Mouse (Mus musculus): ENCODE measurements around the gene Cyld. TPM values are rescaled to one million over a fixed set of nuclear protein-coding genes. Genes with fewer than 3 reads are reported as not detected.
"Not testable (repeated sequence)": the region's sequence is repeated elsewhere in the genome, so short reads cannot be mapped to it uniquely, and the experiment has no call there.

Gene Cyld
- 10 to 100 TPM; 19.6 to 25.1 (median 24.0) TPM for total RNA-seq (2022)

DNA sequence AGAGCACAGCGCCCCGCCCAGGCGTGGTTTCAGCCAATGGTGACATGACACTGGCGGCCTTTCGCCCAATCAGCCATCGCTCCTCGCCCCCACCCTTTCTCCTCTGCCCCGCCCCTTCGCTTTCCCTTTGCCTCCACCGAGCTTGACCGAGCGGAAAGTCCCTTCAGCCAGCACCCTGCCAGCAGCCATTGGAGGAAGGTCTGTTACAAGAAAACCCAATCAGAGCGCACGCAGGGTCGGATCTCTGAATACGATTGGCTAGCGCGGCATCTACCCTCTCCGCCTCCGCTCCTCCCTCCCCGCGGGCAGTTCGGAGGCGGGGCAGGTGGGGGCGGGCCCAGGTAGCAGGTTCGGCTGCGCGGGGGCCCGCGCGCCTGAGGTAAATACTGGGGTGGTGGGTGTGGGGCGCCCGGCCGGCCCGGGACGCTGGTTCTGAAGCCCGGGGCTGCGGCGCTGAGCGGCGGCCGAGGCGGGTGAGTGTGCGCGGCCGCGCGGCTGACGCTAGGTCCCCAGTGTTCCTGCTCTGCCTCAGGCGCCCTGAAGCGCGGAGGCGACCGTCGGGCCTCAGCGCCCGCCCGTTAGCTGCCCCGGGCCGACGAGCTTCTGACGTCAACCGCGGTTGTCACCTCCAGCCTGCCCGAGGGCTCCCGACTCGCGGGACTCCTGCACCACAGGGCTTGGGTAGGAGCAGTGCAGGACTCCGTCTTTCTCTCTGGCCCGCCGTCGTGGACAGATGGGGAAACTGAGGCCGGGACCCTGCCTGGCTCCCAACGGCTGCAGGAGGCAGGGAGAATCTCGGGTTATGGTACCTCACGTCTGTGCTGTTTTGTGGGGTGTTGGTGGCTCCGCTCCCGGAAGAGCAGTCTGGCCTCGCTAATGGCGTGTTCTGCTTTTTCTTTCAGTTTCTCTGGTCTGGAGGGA is at the start of gene Cyld:
Cyld (plus strand) TSS at position 308 of the 921 bp plus-strand sequence.
- DNase-seq (ENCODE audit: low spot score in 2 of 2), result peak; percentile 98 to 99

- DNase-seq (ENCODE audit: low spot score in 2 of 2), result no peak
These were observed 48.5 kb upstream of the Cyld start for GRCm38 (mm10) chr8:88648322-88648721.

DNA sequence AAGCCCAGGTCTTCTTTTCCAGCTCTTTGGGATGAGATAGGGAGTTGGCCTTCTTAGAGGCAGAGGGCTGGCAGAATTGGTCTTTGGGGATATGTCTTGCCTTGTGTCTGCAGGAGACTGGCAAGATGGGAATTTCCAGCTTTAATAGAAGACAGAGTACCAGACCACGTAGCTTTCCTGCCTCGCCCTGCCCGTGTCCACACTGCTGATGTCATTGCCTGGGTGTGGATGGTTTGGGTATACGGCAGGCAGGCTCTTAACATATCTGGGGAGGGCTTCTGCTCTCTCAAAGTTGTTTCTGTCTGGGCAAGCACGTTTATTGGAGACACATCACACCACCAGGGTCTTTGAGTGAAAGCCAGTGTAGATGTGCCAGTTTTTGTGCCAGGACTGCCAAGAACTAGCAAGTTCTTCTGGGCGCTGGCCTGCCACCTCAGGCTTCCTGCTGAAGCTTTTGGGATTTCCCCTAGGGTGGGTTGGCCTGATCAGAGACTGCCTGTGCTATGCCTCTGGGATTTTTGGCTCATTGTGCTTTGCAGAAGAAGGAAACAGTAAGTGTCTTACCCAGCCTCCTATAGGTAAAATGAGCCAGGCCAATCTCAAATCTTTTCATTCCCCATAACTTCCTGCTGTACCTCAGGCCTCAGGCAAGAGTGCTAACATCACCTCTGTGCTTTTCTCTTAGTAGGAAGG is 46.7 kb upstream of the Cyld start:
- DNase-seq (ENCODE audit: low spot score in 2 of 2), result no peak

- DNase-seq (ENCODE audit: low spot score in 2 of 2), result not testable (repeated sequence)
These were observed 45.7 kb upstream of the Cyld start for GRCm38 (mm10) chr8:88651122-88651521.

GRCm38 (mm10) chr8:88655334-88655733 is 41.5 kb upstream of the Cyld start:
- DNase-seq (ENCODE audit: low spot score in 2 of 2), result no peak

- DNase-seq (ENCODE audit: low spot score in 2 of 2), result no peak
These were observed 37.0 kb upstream of the Cyld start for GRCm38 (mm10) chr8:88659873-88660272.

DNA sequence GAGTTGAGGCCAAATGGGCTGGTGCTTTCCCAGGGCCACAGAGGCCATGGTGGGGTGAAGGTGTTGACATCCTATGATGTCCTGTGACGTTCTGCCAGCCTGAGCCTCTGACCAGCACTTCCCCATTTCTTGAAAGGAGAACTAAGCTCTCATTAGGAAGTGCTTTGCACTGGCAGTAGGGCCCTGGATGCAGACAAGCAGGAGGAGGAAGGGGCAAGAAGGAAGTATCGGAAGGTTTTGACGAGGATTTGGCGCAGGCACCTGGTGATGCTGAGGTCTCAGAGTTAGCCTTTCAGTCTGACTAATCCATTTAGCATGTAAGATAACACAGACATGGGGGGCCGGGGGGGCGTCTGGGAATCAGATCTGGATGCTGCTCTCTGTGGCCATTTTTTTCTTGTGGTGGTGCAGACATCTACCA is 34.4 kb upstream of the Cyld start:
- DNase-seq (ENCODE audit: low spot score in 2 of 2), result no peak

GRCm38 (mm10) chr8:88664121-88664520 is 32.7 kb upstream of the Cyld start:
- DNase-seq (ENCODE audit: low spot score in 2 of 2), result no peak

DNA sequence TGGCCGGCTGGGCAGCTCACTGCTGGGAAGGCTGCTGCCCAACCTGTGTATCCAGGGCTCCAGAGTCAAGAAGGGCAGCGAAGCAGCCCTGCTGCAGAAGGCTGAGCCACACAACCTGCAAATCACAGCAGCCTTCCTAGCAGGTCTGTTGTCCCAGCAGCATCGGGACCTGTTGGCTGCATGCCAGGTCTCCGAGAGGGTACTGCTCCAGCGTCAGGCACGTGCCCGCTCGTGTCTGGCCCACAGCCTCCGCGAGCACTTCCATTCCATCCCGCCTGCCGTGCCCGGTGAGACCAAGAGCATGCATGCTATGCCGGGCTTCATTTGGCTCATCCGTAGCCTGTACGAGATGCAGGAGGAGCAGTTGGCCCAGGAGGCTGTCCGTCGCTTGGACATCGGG is 31.9 kb upstream of the Cyld start:
- DNase-seq (ENCODE audit: low spot score in 2 of 2), result no peak

GRCm38 (mm10) chr8:88666435-88666834 is 30.4 kb upstream of the Cyld start:
- DNase-seq (ENCODE audit: low spot score in 2 of 2), result no peak

GRCm38 (mm10) chr8:88668400-88669086 is 28.3 kb upstream of the Cyld start:
- no peak for DNase-seq (ENCODE audit: low spot score in 2 of 2)

- DNase-seq (ENCODE audit: low spot score in 2 of 2), result no peak
These were observed 26.0 kb upstream of the Cyld start for GRCm38 (mm10) chr8:88670782-88671181.

DNA sequence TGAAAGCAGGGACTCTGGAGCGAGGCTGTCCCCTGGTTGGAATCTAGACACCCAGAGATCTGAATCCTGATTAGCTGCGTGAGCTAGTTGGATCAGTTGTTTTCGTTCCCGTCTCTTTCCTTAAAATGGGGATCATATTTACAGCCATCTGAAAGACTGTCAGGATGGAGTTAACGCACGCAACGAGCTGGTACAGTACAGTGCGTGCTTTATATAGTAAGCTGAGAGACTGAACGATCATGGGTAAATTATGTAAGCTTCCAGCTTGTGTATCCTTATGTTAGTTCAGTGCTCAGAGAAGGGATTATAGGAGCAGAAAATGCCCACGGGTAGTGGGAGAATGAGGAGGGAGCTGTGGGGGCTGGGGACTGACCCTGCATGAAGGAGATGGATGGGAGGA is 25.3 kb upstream of the Cyld start:
- no peak for DNase-seq (ENCODE audit: low spot score in 2 of 2)

DNA sequence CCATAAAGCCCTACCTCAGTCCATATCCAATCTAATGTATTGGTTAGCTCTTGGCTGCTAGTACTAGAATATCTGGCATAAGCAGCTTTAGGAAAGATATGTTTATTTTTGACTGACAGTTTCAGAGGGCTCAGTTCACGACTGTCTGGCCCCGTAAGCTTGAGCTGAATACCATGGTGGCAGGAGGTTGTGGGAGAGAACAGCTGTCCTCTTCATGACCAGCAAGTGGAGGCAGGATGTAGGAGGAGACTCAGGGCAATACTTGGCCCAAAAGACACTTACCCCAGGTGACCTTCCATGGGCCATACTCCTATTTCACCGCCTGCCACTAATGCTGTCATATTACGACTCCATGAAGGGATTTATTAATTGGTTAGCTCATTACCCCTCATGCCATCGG is 23.0 kb upstream of the Cyld start:
- DNase-seq (ENCODE audit: low spot score in 2 of 2), result no peak

DNA sequence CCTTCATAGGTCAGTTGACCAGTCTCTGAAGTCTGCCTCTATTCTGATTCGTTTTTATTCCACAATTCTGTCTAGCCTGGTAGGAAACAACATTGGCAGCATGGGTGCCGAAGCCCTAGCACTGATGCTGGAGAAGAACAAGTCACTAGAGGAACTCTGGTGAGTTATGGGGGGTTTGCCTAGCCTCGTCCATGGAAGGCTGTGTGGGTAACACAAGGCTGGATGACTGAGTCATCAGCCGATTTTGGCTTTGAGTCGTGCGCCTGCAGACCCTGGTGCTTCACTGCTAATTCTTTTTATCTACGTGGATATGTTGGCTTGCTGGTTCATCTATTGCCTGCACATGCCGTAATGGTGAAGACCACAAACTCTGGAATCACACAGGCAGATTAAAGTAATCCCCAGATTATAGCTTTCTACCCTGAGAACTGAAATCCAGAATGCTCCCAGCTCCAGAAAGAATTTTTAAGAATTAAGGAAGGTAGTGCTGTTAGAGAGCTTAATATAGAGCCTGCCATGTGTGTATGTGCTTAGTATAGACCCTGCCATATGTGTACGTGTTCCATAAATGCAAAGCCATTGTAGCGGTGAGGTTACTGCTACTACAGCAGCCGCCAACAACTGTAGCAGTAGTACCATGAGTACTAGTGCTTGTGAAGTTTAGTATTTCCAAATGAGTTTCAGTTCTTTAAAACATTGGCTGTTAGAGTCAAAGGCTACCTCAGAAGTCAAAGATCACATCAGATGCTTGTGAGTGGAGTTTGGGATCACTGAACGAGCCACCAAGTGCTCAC is 21.3 kb upstream of the Cyld start:
- no peak for DNase-seq (ENCODE audit: low spot score in 2 of 2)

DNA sequence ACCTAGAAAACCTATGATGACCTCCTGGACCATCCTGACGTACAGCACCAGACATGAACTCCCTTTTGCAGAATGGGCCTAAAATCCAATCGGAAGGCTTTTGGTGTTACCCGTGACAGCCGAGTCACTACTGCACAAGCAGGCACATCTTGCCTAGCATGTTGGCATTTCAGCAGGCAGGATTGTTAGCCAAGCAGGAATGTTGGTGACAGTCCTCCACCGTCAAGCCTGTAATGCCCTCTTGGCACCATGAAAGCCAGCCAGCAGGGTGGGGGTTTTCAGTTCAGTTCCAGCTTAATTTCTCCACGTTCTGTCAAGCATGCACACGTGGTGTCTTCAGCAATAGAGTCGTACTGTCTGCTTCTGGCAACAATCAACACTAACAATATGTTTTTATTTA is 19.8 kb upstream of the Cyld start:
- DNase-seq (ENCODE audit: low spot score in 2 of 2), result no peak

- DNase-seq (ENCODE audit: low spot score in 2 of 2), result no peak
These were observed 16.3 kb upstream of the Cyld start for GRCm38 (mm10) chr8:88680566-88680965.

- no peak for DNase-seq (ENCODE audit: low spot score in 2 of 2)
These were observed 15.8 kb upstream of the Cyld start for GRCm38 (mm10) chr8:88681046-88681445.

DNA sequence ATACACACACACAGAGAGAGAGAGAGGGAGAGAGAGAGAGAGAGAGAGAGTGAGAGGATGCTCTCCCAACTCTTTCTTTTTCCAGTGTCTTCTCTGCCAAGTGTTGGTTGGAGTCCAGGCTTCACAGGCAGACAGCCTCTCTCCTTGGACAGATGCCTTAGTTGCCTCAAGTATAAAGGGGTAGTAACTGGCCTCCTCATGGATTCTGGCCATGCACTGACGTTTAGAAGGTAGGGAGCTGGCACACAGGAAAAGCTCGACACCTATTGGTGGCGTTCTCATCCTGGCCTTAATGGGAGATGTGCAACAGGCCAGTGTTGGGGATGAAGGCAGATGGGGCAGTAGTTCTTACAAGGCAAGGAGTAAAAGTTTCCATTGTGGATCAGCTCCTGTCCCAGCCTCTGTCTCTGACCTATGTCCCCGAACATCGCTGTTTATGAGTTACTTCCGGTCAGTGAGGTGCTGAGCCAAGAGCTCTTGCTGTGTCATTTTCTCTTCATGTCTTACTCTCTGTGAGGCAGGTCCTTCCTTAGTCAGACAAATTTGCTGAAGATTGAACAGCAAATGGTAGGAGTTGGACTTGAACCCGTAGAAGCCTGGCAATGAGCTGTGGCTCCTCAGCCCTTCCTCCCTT is 13.1 kb upstream of the Cyld start:
- no peak for DNase-seq (ENCODE audit: low spot score in 2 of 2)

DNA sequence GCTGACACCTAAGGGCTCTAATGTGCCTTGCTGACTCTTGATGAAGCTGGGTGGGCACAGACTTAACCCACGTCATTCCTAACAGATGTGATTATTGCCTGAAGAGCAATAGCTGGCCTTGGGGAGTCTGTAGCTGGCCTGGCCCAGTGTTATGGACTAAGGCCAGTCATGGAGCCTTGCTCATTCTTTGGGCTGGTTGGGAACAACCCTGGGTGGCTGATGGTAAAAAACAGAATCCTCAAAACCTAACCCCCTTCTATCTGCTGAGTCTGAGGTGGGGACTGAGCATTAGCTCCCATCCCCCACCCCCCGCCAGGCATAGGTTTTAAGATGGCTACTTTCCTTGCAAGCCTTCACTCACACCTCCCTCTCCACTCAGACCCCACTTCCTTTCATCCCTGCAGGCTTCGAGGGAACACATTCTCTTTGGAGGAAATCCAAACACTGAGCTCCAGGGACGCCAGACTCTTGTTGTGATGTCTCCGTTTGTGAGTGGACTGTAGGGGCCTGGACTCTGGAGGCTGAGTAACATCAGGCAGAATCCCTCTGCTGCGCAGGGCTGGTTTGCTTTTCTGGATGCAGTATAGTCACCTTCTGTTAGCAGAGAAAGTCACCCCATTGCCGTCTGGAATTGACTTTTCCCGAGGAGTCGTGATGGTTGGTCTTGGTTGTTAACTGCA is 10.5 kb upstream of the Cyld start:
- no peak for DNase-seq (ENCODE audit: low spot score in 2 of 2)

Data from gastrocnemius, adult 8-10 months (tissue).